Mouse (Mus musculus): ENCODE results near the gene Smndc1. TPM values are rescaled to one million over a fixed set of nuclear protein-coding genes. Genes with fewer than 3 reads are reported as not detected.
A peak's percentile ranks its signal among the peaks of the same experiment; 100 is the strongest.

Gene Smndc1
- polyA plus RNA-seq, 1 experiment from 2014 or later: 38.5 TPM

- H3K9ac ChIP-seq: peak overlapping the region; percentile 66
- no peaks in the 10 kb centered on the region for H3K9me3 ChIP-seq
- ATAC-seq (ENCODE audit: borderline replicate concordance, extremely low read depth, low FRiP score, low TSS enrichment): peak; percentile 87
- no peaks in the 10 kb centered on the region for H3K27me3 ChIP-seq
- peak overlapping the region; percentile 73 for H3K27ac ChIP-seq
- H3K4me2 ChIP-seq: peak overlapping the region; percentile 91
- WGBS: under 1% methylated on average over 29 of the region's 29 CpGs
- peak overlapping the region; percentile 88 for H3K4me3 ChIP-seq
- H3K4me1 ChIP-seq: peaks cover 24% of the 10 kb centered on the region
- H3K36me3 ChIP-seq: peaks cover 9% of the 10 kb centered on the region
These were observed 60.4 kb downstream of the Smndc1 start for GRCm38 (mm10) chr19:53329992-53330381.

Other genes starting within 250 kb of the Smndc1 start
- gene Mxi1, start 80.1 kb downstream of the Smndc1 start, polyA plus RNA-seq (2015; fragmentation: Nextera tagmentation; extraction: Ambion mirVana): 38.3 and 38.4 TPM in 2 replicates
- gene Gm10197, start 18.8 kb downstream of the Smndc1 start, polyA plus RNA-seq (2015; fragmentation: Nextera tagmentation; extraction: Ambion mirVana): 4.1 TPM in 1 of 2 replicates, not detected in the other
- 6.7 and 7.8 TPM in 2 replicates for gene Dusp5, start 138.5 kb upstream of the Smndc1 start, polyA plus RNA-seq (2015; fragmentation: Nextera tagmentation; extraction: Ambion mirVana)
- 402 and 410 TPM in 2 replicates for gene Nutf2-ps1, start 198.5 kb upstream of the Smndc1 start, polyA plus RNA-seq (2015; fragmentation: Nextera tagmentation; extraction: Ambion mirVana)
- gene Smc3, start 209.8 kb upstream of the Smndc1 start, polyA plus RNA-seq (2015; fragmentation: Nextera tagmentation; extraction: Ambion mirVana): 68.1 and 72.2 TPM in 2 replicates